Mouse (Mus musculus) brain, embryonic 14.5 days (tissue): Measurements from ENCODE around the gene Fam160a2. TPM values are rescaled to one million over a fixed set of nuclear protein-coding genes. Genes with fewer than 3 reads are reported as not detected.

Source experiments
- DNase-seq: peaks from one replicate; pipeline ENCODE4 v3.0.0-alpha.2; 2011; ENCODE audit warnings: low read depth
- CTCF ChIP-seq: fragments of 200-500 bp; IDR thresholded peaks from 2 replicates; pipeline ENCODE4 v1.5.1; 2012; ENCODE audit warnings: inconsistent platforms, mild to moderate bottlenecking, moderate library complexity, borderline replicate concordance; ENCODE audit not compliant: insufficient read depth, insufficient read length; ENCODE audit errors: extremely low read depth
- POLR2A ChIP-seq: fragments of 200-500 bp; IDR thresholded peaks from 2 replicates; pipeline ENCODE4 v1.6.1; 2012; ENCODE audit warnings: mild to moderate bottlenecking, inconsistent platforms, borderline replicate concordance; ENCODE audit not compliant: poor library complexity, insufficient read depth, insufficient read length, severe bottlenecking; ENCODE audit errors: extremely low read depth
- polyA plus RNA-seq: library from polyadenylated mRNA; depleted of rRNA; stranded (reverse); fragments of >200 nt; gene quantifications from 2 replicates; pipeline ENCODE4 v1.2.3, GENCODE M21; 2012; rRNA removed

Gene Fam160a2
- polyA plus RNA-seq = 41.6 and 50.0 TPM in 2 replicates

DNA sequence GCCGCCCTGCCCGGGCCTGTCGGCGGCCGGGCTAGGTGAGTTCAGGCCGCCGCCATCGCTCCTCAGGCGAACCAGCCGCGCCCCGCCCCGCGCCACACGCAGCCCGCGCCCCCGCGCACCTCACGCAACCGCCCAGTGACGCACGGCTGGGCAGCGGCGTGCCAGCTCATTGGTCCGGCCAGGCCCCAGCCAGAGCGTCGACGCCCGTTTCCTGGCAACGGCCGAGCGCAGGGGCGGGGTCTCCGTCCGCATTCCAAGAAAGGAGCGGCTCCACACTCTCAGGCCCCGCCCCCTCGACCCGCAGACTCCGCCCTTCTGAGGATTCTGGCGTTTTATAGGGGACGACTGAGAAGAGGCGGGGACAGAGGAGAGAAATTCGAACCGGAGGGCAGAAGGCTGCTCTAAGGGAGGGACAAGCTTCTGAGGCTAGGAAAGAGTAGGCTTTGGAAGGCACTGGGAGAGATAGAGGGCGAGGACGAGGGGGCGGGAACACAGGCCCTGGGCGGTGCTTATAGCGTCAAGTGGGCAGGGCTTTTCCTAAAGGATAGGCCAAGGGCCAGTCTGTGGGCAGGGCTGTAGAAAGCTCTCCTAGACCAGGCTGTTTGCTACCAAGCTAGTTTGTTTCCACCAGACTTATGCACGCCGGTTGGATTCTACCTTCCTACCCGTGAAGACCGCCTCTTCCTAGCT is at the start of gene Fam160a2:
Gene Fam160a2, minus strand, starts transcription at position 120 of the 690 bp plus-strand sequence.
- peak; percentile 100 for DNase-seq
- no peak for TF ChIP-seq CTCF
- TF ChIP-seq POLR2A = peak; percentile 88

DNA sequence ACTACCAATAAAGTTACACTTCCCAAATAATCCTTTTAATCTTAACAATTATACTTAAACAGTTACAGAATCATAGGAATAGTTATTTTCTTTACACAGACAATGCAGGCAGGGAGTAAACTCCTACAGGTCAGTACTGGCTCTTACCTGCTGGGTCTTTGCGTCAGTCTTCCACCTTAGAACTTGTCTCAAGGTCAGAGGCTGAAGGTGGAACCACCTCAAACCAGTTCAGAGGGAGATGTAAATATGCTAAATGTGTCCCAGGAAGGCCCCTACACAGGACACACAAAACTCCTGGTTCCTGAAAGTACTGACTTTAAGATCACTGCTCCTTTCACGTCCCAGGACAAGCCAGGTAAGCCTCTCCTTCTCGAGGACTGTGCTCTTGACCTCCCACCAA is 45.2 kb upstream of the Fam160a2 start:
- TF ChIP-seq CTCF (no peak), POLR2A (no peak)

DNA sequence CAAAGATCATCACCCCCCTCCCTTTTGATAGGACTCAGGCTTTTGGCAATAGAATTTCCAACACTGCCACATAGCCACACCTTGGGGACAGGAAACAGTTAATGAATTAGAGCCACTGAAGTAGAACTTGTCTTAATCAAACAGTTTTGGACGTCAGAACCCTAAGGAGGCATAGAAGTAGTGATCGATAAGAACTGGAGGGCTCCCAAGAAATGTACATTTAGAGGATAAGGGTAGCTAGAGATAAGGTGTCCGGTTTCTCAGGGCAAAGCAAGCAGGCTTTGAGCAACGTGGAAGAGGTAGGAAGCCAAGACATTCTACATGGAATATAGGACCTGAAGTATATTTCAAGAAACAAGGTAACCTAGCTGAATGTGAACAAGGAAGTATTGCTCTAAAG is 41.6 kb upstream of the Fam160a2 start:
- DNase-seq = no peak
- TF ChIP-seq POLR2A (no peak), CTCF (no peak)

More for the DNA sequence above, 45.2 kb upstream of the Fam160a2 start:
- no peak for DNase-seq

DNA sequence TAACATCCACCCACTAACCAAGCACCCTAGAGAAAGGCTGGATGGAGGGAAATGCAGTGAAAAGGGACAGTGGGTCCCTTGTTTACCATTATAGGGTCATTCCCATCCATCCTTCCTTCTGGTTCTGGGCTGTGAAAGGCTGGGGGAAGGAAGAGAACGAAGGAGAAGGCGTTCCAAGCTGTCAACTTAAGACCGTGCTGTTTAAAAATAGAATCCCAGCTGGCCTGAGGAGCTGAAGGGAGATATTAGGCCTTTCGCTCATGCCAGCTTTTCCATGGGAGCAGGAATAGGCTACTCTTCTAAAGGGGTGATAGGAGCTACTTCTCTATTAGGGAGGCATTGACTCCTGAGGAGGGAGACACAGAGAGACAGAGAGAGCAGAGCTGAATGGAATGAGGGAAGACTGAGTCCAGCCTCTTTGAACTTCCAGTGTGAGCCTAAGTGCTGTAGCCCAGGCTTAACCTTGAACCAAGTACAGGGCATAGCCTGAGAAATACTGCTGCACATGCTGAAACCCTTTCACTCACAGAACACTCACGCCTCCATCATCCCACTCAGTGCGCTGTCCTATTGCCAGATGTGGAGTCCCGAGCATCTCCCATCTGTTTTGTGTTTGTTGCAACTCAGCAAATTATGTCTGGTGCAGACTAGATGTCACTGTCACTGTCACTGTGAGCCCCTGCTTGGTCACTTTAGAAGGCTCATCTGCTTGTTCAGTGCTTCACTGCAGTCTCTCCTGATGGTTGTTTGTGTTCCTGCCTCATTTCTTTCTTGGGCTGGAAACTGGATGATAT is 38.3 kb upstream of the Fam160a2 start:
- DNase-seq = no peak
- TF ChIP-seq CTCF (no peak), POLR2A (no peak)

DNA sequence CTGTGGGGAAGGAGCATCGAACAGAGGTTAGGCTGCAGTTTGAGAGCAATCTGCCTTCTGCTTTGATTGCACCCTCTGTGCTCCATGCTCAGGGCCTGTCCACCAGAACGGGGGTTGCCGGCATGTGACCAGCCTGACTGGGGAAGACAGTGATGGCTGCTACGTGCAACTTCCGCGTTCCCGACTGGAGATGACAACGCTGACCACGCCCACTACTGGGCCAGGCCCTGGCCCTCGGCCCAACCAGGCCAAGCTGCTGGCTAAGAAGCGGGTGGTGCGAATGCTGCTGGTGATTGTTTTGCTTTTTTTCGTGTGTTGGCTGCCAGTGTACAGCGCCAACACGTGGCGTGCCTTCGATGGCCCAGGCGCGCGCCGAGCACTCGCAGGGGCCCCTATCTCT is 34.9 kb upstream of the Fam160a2 start:
- no peak for DNase-seq
- TF ChIP-seq CTCF (no peak), POLR2A (no peak)

DNA sequence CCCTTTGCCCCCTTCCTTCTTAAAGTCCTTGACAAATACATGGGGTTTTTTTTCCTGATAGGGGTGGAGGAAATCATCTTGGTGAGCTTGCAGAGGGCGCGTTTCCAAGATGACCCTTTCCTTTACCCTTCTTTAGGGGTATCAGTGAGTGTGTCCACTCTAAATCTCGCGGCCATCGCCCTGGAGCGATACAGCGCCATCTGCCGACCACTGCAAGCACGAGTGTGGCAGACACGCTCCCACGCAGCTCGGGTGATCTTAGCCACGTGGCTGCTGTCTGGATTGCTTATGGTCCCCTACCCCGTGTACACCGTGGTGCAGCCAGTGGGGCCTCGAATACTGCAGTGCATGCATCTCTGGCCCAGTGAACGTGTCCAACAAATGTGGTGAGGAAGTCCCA is 34.0 kb upstream of the Fam160a2 start:
- DNase-seq = no peak
- TF ChIP-seq CTCF (no peak), POLR2A (no peak)

DNA sequence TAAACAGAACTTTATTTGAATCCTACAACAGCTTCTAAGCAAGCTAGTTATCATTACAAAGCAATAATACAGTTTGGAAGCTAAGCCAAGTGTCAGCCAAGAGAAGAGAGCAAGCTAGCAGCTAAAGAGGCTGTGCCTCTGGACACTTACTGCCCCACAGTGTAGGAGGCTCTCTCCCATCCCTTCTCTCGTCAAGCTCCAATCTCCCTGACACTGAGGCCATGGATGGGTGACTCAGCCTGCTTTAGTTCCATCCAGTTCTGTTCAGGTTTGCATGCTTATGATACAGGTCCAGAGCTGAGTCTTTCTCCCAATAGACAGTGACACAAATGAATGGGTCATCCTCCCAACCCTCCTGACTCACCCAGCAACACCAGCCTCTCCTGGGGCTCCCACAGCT is 32.2 kb upstream of the Fam160a2 start:
- no peak for DNase-seq
- TF ChIP-seq CTCF = no peak
- no peak for TF ChIP-seq POLR2A

DNA sequence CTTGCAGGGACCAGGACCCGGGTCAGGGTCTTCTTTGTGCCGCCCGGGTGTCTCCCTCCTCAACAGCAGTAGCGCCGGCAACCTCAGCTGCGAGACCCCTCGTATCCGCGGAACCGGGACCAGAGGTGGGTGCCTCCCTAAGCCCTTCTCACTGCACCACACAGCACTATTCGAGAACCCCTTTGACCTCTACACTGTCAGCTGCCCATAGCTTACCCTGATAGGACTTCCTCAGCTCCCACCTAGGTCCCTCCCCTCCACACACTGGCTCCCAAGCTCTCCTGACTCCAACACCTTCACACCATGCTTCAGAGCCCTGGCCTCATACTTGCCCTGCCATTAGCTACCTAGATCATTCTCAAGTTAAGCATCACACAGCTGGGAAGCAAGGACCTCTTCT is 26.2 kb upstream of the Fam160a2 start:
- TF ChIP-seq POLR2A = no peak
- TF ChIP-seq CTCF = no peak
- no peak for DNase-seq

DNA sequence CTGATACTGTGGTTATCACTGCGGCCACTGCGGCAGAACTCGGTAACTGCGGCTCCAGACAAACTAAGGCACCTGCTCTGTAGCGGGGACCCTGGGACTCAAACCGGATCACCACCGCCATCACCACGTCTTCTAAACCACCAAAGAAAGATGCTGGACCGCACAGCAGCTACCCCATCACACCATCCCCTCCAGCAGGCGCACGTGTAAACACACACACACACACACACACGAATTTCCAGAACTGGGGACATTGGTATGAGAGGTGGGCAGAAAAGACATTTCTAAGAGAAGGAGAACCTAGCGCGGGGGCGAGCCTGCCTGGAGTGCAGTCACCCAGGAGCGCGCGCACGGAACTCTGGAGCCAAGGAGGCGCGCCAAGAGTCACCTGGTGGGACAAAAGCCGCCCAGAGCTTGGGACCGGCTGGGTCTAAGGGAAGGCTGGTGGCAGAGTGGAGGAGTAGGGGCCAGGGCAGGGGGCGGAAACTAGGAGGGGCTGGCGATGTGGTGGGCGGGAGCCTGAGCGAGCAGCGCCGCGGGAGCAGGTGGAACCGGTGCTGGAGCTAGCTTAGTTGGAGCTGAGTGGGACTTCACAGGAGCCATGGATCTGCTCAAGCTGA is 25.7 kb upstream of the Fam160a2 start, which contains the start of gene Cckbr:
Gene Cckbr, plus strand, starts transcription at position 308 of the 620 bp plus-strand sequence.
- TF ChIP-seq CTCF = no peak
- no peak for TF ChIP-seq POLR2A
- peak; percentile 49 for DNase-seq

DNA sequence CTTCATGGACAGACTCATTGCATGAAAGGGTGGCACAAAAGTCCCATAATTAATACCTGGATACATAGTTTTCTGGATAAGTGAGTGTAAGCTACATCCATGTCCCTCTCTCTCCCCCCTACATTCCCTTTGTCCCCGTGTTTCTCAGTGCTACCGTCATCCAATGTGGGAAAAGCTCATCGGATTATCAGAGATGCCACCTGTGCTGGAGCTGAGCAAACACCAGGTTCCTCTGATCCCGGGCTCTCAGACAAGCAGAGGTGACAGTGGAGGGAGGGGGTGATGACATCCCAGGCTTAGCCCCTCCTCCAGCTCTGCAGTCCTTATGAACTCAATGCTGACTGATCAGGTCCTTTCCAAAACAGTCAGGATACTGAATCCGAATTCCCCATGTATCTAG is 24.5 kb upstream of the Fam160a2 start:
- TF ChIP-seq POLR2A (no peak), CTCF (no peak)

DNA sequence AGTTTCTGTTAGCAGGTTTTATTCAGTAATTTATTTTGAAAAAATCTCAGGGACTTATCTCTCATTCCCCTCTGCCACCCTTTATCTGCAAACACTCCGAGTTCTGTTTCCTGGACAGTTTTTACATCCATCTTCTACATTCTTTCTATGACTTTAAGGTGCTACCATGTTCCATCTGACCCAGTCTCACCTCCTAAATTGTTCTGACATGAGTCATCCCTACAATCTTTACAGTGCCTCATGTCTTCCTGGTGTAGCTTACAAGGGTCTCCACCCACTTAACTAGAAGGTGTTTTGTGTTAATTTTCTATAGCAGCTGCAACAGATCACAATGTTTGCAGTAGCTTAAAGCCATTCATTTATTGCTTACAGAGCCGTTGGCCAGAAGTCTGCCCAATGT is 21.0 kb upstream of the Fam160a2 start:
- no peak for DNase-seq
- TF ChIP-seq CTCF = no peak
- no peak for TF ChIP-seq POLR2A

More for the DNA sequence above, 24.5 kb upstream of the Fam160a2 start:
- no peak for DNase-seq

DNA sequence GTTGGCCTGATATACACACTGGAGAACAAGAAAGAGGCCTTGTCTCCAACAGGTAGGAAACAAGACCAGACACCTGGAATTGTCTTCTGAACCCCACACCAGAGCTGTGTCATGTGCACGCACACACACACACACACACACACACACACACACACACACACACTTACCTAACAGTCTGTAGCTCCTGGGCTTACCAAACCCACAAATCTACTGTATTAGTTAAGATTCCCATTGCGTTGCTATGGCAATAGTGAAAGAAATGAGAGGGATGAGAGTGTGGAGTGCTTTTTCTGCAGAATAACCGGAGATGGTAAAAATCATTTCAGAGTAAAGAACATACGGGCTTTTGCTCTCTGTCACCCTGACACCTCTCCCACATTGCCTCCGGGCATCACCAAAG is 18.3 kb upstream of the Fam160a2 start:
- DNase-seq = peak; percentile 15
- TF ChIP-seq POLR2A = no peak
- no peak for TF ChIP-seq CTCF

DNA sequence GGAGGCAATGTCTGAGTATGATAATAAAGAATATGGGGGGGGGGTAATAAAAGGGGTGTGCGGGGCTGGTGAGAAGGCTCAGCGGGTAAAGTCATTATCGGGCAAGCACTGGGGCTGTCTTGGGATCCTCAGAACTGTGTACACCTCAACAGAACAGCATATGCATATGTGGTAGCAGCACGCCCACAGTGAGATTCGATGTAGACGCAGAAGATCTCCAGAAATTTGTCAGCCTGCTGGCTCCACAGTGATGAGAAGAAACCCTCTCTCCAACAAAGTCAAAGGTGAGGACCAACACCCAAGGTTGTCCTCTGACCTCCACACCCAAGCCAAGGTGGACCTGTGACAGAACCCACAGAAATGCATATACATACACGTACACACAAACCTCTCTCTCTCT is 16.7 kb upstream of the Fam160a2 start:
- TF ChIP-seq POLR2A (no peak), CTCF (no peak)
- DNase-seq = no peak
